Mouse (Mus musculus) kidney, embryonic 16.5 days (tissue): ENCODE results near the gene Fbln1. TPM values are rescaled to one million over a fixed set of nuclear protein-coding genes. Genes with fewer than 3 reads are reported as not detected.

Experiments
- ATAC-seq: fragments of 200-750 bp; cut with Nextera tagmentation; 2 replicates; pipeline ENCODE4 v1.8.0; 2017; ENCODE audit warnings: moderate TSS enrichment; ENCODE audit not compliant: low FRiP score, low TSS enrichment
- H3K27ac ChIP-seq: fragments of 300-500 bp; sonication (generic); 2 replicates; pipeline ENCODE4 v1.5.1; 2014; ENCODE audit warnings: low read length
- H3K27me3 ChIP-seq: fragments of 300-500 bp; sonication (generic); 2 replicates; pipeline ENCODE4 v1.6.1; 2014; ENCODE audit warnings: low read length, control low read depth, mixed read lengths; ENCODE audit not compliant: insufficient read depth
- H3K36me3 ChIP-seq: fragments of 300-500 bp; sonication (generic); 2 replicates; pipeline ENCODE4 v1.6.1; 2014; ENCODE audit warnings: low read length, control low read depth, mixed read lengths; ENCODE audit not compliant: insufficient read depth
- H3K4me1 ChIP-seq: fragments of 300-500 bp; sonication (generic); 2 replicates; pipeline ENCODE4 v1.6.1; 2014; ENCODE audit warnings: low read length, control low read depth, mixed read lengths; ENCODE audit not compliant: insufficient read depth
- H3K4me2 ChIP-seq: fragments of 300-500 bp; sonication (generic); replicated peaks from 2 replicates; pipeline ENCODE4 v1.6.1; 2014; ENCODE audit warnings: low read depth, low read length
- H3K4me3 ChIP-seq: fragments of 300-500 bp; sonication (generic); 2 replicates; pipeline ENCODE4 v1.5.1; 2014; ENCODE audit warnings: mild to moderate bottlenecking, low read length
- H3K9ac ChIP-seq: fragments of 300-500 bp; sonication (generic); replicated peaks from 2 replicates; pipeline ENCODE4 v1.6.1; 2014; ENCODE audit warnings: low read length
- H3K9me3 ChIP-seq: fragments of 300-500 bp; sonication (generic); 2 replicates; pipeline ENCODE4 v1.6.1; 2016; ENCODE audit warnings: low read length, control low read depth
- WGBS: fragments of 180-500 bp; shearing (Covaris S2); extraction: QIAGEN DNeasy Blood & Tissue Kit; methylation state at CpG from one replicate; pipeline ENCODE4 v1.1.7; 2014; 5-methylcytosine and 5-hydroxymethylcytosine counted together
- polyA plus RNA-seq: library from polyadenylated mRNA; unstranded; fragments of >200 nt; fragmentation: Nextera tagmentation; extraction: Ambion mirVana; gene quantifications from 2 replicates; pipeline ENCODE4 v1.2.1, GENCODE M21; 2015

Gene Fbln1
- polyA plus RNA-seq, 1 experiment from 2014 or later = 202 TPM

- no peaks in the 10 kb centered on the region for H3K36me3 ChIP-seq
- no peak overlapping the region for H3K27ac ChIP-seq
- no peak overlapping the region for H3K9ac ChIP-seq
- no peak overlapping the region for H3K4me3 ChIP-seq
- H3K4me1 ChIP-seq = peaks cover 35% of the 10 kb centered on the region
- no peaks in the 10 kb centered on the region for H3K27me3 ChIP-seq
- 41% methylated on average over 5 of the region's 5 CpGs for WGBS
- no peak overlapping the region for H3K4me2 ChIP-seq
- no peaks in the 10 kb centered on the region for H3K9me3 ChIP-seq
- no peak for ATAC-seq
Observed at GRCm38 (mm10) chr15:85202787-85203186, 3.0 kb upstream of the Fbln1 start.

GRCm38 (mm10) chr15:85204383-85204782 is 1.4 kb upstream of the Fbln1 start:
- ATAC-seq = no peak
- peaks cover 43% of the 10 kb centered on the region for H3K4me1 ChIP-seq
- peaks cover 3% of the 10 kb centered on the region; the same call in 1 of the 2 replicates for H3K9me3 ChIP-seq
- peaks cover 4% of the 10 kb centered on the region; the same call in 1 of the 2 replicates for H3K36me3 ChIP-seq
- H3K4me3 ChIP-seq = no peak overlapping the region
- 55% methylated on average over 8 of the region's 8 CpGs for WGBS
- H3K4me2 ChIP-seq = no peak overlapping the region
- no peaks in the 10 kb centered on the region for H3K27me3 ChIP-seq
- no peak overlapping the region for H3K27ac ChIP-seq
- H3K9ac ChIP-seq = no peak overlapping the region

- 5% methylated on average over 3 of the region's 3 CpGs for WGBS
- Histone ChIP-seq H3K27ac (peak overlapping the region; percentile 82), H3K27me3 (no peaks in the 10 kb centered on the region), H3K4me3 (peak overlapping the region; percentile 65), H3K4me1 (peaks cover 33% of the 10 kb centered on the region), H3K9ac (peak overlapping the region; percentile 88), H3K36me3 (peaks cover 26% of the 10 kb centered on the region; the same call in 1 of the 2 replicates), H3K4me2 (peak overlapping the region; percentile 84), H3K9me3 (peaks cover 5% of the 10 kb centered on the region)
- ATAC-seq = no peak
Observed at GRCm38 (mm10) chr15:85206703-85207075, 940 bp downstream of the Fbln1 start.

- Histone ChIP-seq H3K4me1 (peaks cover 33% of the 10 kb centered on the region), H3K36me3 (peaks cover 29% of the 10 kb centered on the region; the same call in 1 of the 2 replicates), H3K9ac (peak overlapping the region; percentile 88), H3K9me3 (peaks cover 9% of the 10 kb centered on the region), H3K27ac (peak overlapping the region; percentile 82), H3K4me2 (peak overlapping the region; percentile 84), H3K27me3 (no peaks in the 10 kb centered on the region), H3K4me3 (peak overlapping the region; percentile 65)
- 14% methylated on average over 3 of the region's 3 CpGs for WGBS
- ATAC-seq = peak; percentile 4; the same call in 1 of the 2 replicates
Observed at GRCm38 (mm10) chr15:85207081-85207480, 1.3 kb downstream of the Fbln1 start.

GRCm38 (mm10) chr15:85207763-85208162 is 2.0 kb downstream of the Fbln1 start:
- H3K9me3 ChIP-seq = peaks cover 11% of the 10 kb centered on the region
- H3K36me3 ChIP-seq = peaks cover 34% of the 10 kb centered on the region; the same call in 1 of the 2 replicates
- H3K4me1 ChIP-seq = peaks cover 33% of the 10 kb centered on the region
- ATAC-seq = peak; percentile 62; the same call in 1 of the 2 replicates
- peak overlapping the region; percentile 65 for H3K4me3 ChIP-seq
- H3K27ac ChIP-seq = peak overlapping the region; percentile 82
- WGBS = 5% methylated on average over 2 of the region's 2 CpGs
- peak overlapping the region; percentile 84 for H3K4me2 ChIP-seq
- peak overlapping the region; percentile 88 for H3K9ac ChIP-seq
- no peaks in the 10 kb centered on the region for H3K27me3 ChIP-seq

GRCm38 (mm10) chr15:85208332-85208731 is 2.6 kb downstream of the Fbln1 start:
- Histone ChIP-seq H3K9me3 (peaks cover 11% of the 10 kb centered on the region), H3K4me3 (peak overlapping the region; percentile 65), H3K4me2 (peak overlapping the region; percentile 84), H3K27me3 (no peaks in the 10 kb centered on the region), H3K4me1 (peaks cover 33% of the 10 kb centered on the region), H3K27ac (peak overlapping the region; percentile 82), H3K36me3 (peaks cover 34% of the 10 kb centered on the region), H3K9ac (peak overlapping the region; percentile 88)
- WGBS = 11% methylated on average over 10 of the region's 10 CpGs
- no peak for ATAC-seq

- WGBS = 92% methylated on average over 3 of the region's 3 CpGs
- Histone ChIP-seq H3K4me1 (peaks cover 33% of the 10 kb centered on the region), H3K27ac (no peak overlapping the region)
Observed at GRCm38 (mm10) chr15:85209341-85209740, 3.6 kb downstream of the Fbln1 start.

GRCm38 (mm10) chr15:85210686-85211085 is 4.9 kb downstream of the Fbln1 start:
- no peak for ATAC-seq
- Histone ChIP-seq H3K9ac (no peak overlapping the region), H3K27ac (no peak overlapping the region), H3K27me3 (no peaks in the 10 kb centered on the region), H3K4me2 (no peak overlapping the region), H3K4me3 (no peak overlapping the region), H3K4me1 (peaks cover 31% of the 10 kb centered on the region), H3K9me3 (peaks cover 23% of the 10 kb centered on the region), H3K36me3 (peaks cover 50% of the 10 kb centered on the region)
- 82% methylated on average over 12 of the region's 12 CpGs for WGBS

More at GRCm38 (mm10) chr15:85209341-85209740, 3.6 kb downstream of the Fbln1 start:
- H3K27me3 ChIP-seq = no peaks in the 10 kb centered on the region
- ATAC-seq = no peak
- peaks cover 11% of the 10 kb centered on the region for H3K9me3 ChIP-seq
- no peak overlapping the region for H3K4me2 ChIP-seq
- no peak overlapping the region for H3K9ac ChIP-seq
- no peak overlapping the region for H3K4me3 ChIP-seq
- peaks cover 38% of the 10 kb centered on the region for H3K36me3 ChIP-seq

GRCm38 (mm10) chr15:85211101-85211760 is 5.5 kb downstream of the Fbln1 start:
- ATAC-seq = no peak
- H3K4me1 ChIP-seq = peaks cover 29% of the 10 kb centered on the region
- no peak overlapping the region for H3K4me3 ChIP-seq
- 95% methylated on average over 18 of the region's 18 CpGs for WGBS
- no peaks in the 10 kb centered on the region for H3K27me3 ChIP-seq
- peaks cover 29% of the 10 kb centered on the region for H3K9me3 ChIP-seq
- no peak overlapping the region for H3K9ac ChIP-seq
- H3K4me2 ChIP-seq = no peak overlapping the region
- no peak overlapping the region for H3K27ac ChIP-seq
- H3K36me3 ChIP-seq = peaks cover 56% of the 10 kb centered on the region

- Histone ChIP-seq H3K36me3 (peaks cover 48% of the 10 kb centered on the region), H3K9me3 (peaks cover 24% of the 10 kb centered on the region), H3K27ac (no peak overlapping the region), H3K4me1 (peaks cover 5% of the 10 kb centered on the region), H3K4me2 (no peak overlapping the region), H3K4me3 (no peak overlapping the region), H3K27me3 (no peaks in the 10 kb centered on the region), H3K9ac (no peak overlapping the region)
- ATAC-seq = no peak
- WGBS = 95% methylated on average over 7 of the region's 7 CpGs
Observed at GRCm38 (mm10) chr15:85216069-85216813, 10.5 kb downstream of the Fbln1 start.
